Mouse (Mus musculus) MEL (cell line): ENCODE data around the gene Pard3b. TPM values are rescaled to one million over a fixed set of nuclear protein-coding genes. Genes with fewer than 3 reads are reported as not detected.

ENCODE experiments used
- DNase-seq: peaks from one replicate; pipeline ENCODE4 v3.0.0; 2011; ENCODE audit warnings: low read depth, low spot score
- H3K27ac ChIP-seq: 2 replicates; pipeline ENCODE4 v1.5.1; 2012; ENCODE audit warnings: low read depth, mild to moderate bottlenecking, control low read depth, low read length, moderate library complexity; ENCODE audit not compliant: control insufficient read depth
- H3K27me3 ChIP-seq, 2 experiments: fragments of 150-350 bp in 1 of 2; sonication (generic) in 1 of 2; 2 replicates each; pipeline ENCODE4 v1.6.1; 2012; ENCODE audit warnings: low read length in 2 of 2, mild to moderate bottlenecking in 2 of 2, improper control_type of control experiment in 1 of 2, moderate library complexity in 1 of 2; ENCODE audit not compliant: insufficient read depth in 2 of 2, control insufficient read depth in 1 of 2
- H3K36me3 ChIP-seq, 2 experiments: 2 replicates each; pipeline ENCODE4 v1.6.1; 2012 to 2014; ENCODE audit warnings: low read length in 2 of 2, improper control_type of control experiment in 1 of 2, inconsistent platforms in 1 of 2, mild to moderate bottlenecking in 1 of 2; ENCODE audit not compliant: insufficient read depth in 2 of 2, control insufficient read depth in 1 of 2
- H3K4me1 ChIP-seq, 2 experiments: fragments of 150-350 bp in 1 of 2; sonication (generic) in 1 of 2; 2 replicates each; pipeline ENCODE4 v1.6.1; 2012; ENCODE audit warnings: low read length in 2 of 2, improper control_type of control experiment in 1 of 2, mild to moderate bottlenecking in 1 of 2; ENCODE audit not compliant: insufficient read depth in 2 of 2, control insufficient read depth in 1 of 2
- H3K4me3 ChIP-seq, 2 experiments: fragments of 150-350 bp in 1 of 2; sonication (generic) in 1 of 2; 2 replicates each; pipeline ENCODE4 v1.5.1; 2012; ENCODE audit warnings: low read depth in 2 of 2, low read length in 2 of 2, mild to moderate bottlenecking in 2 of 2, moderate library complexity in 2 of 2, control low read depth in 1 of 2, improper control_type of control experiment in 1 of 2; ENCODE audit not compliant: control insufficient read depth in 1 of 2, insufficient read depth in 1 of 2
- H3K79me2 ChIP-seq: 2 replicates; pipeline ENCODE4 v1.6.1; 2012; ENCODE audit warnings: mild to moderate bottlenecking, low read length, moderate library complexity; ENCODE audit not compliant: control insufficient read depth, poor library complexity, insufficient read depth
- H3K9ac ChIP-seq: 2 replicates; pipeline ENCODE4 v1.6.1; 2012; ENCODE audit warnings: low read depth, mild to moderate bottlenecking, control low read depth, low read length, moderate library complexity; ENCODE audit not compliant: control insufficient read depth, poor library complexity, severe bottlenecking
- H3K9me3 ChIP-seq: fragments of 150-350 bp; sonication (generic); replicated peaks from 2 replicates; pipeline ENCODE4 v1.6.1; 2012; ENCODE audit warnings: mild to moderate bottlenecking, low read length, improper control_type of control experiment, moderate library complexity; ENCODE audit not compliant: insufficient read depth
- BHLHE40 ChIP-seq: IDR thresholded peaks from 2 replicates; pipeline ENCODE4 v1.6.1; 2012; ENCODE audit warnings: low read depth, mild to moderate bottlenecking, inconsistent platforms, low read length, improper control_type of control experiment, borderline replicate concordance
- CHD2 ChIP-seq: IDR thresholded peaks from 2 replicates; pipeline ENCODE4 v1.6.1; 2011; ENCODE audit warnings: low read length, improper control_type of control experiment
- CTCF ChIP-seq, 3 experiments: IDR thresholded peaks in 2 of 3; conservative IDR thresholded peaks in 1 of 3; 2 replicates each; pipeline ENCODE4 v1.5.1; 2011 to 2012; ENCODE audit warnings: low read length in 3 of 3, low read depth in 2 of 3, mild to moderate bottlenecking in 2 of 3, improper control_type of control experiment in 1 of 3, inconsistent platforms in 1 of 3, mixed read lengths in 1 of 3, moderate library complexity in 1 of 3; ENCODE audit not compliant: control insufficient read depth in 1 of 3, insufficient read depth in 1 of 3, poor library complexity in 1 of 3, severe bottlenecking in 1 of 3
- ELF1 ChIP-seq: IDR thresholded peaks from 2 replicates; pipeline ENCODE4 v1.6.1; 2014; ENCODE audit warnings: low read depth, mild to moderate bottlenecking, inconsistent platforms, low read length, improper control_type of control experiment, moderate library complexity
- EP300 ChIP-seq, 2 experiments: IDR thresholded peaks; 2 replicates each; pipeline ENCODE4 v1.6.1; 2011; ENCODE audit warnings: improper control_type of control experiment in 2 of 2, low read length in 2 of 2, low read depth in 1 of 2, mild to moderate bottlenecking in 1 of 2
- GABPA ChIP-seq: IDR thresholded peaks from 2 replicates; pipeline ENCODE4 v1.6.1; 2012; ENCODE audit warnings: low read depth, mild to moderate bottlenecking, inconsistent platforms, low read length, improper control_type of control experiment, moderate library complexity
- GATA1 ChIP-seq: IDR thresholded peaks from 2 replicates; pipeline ENCODE4 v1.6.1; 2011; ENCODE audit warnings: low read depth, low read length, improper control_type of control experiment
- MAFK ChIP-seq: IDR thresholded peaks from 2 replicates; pipeline ENCODE4 v1.6.1; 2011; ENCODE audit warnings: low read depth, mild to moderate bottlenecking, low read length, improper control_type of control experiment, borderline replicate concordance
- MAX ChIP-seq: IDR thresholded peaks from 2 replicates; pipeline ENCODE4 v1.6.1; 2011; ENCODE audit warnings: low read length, improper control_type of control experiment
- MXI1 ChIP-seq: IDR thresholded peaks from 2 replicates; pipeline ENCODE4 v1.6.1; 2011; ENCODE audit warnings: mild to moderate bottlenecking, low read depth, low read length, improper control_type of control experiment
- MYB ChIP-seq: IDR thresholded peaks from 2 replicates; pipeline ENCODE4 v1.6.1; 2011; ENCODE audit warnings: mild to moderate bottlenecking, low read depth, low read length, improper control_type of control experiment
- NRF1 ChIP-seq: IDR thresholded peaks from 2 replicates; pipeline ENCODE4 v1.6.1; 2014; ENCODE audit warnings: low read depth, mild to moderate bottlenecking, inconsistent platforms, low read length, improper control_type of control experiment, moderate library complexity; ENCODE audit not compliant: poor library complexity, insufficient read depth, severe bottlenecking
- POLR2AphosphoS2 ChIP-seq: IDR thresholded peaks from 2 replicates; pipeline ENCODE4 v1.6.1; 2011; ENCODE audit warnings: low read length, improper control_type of control experiment
- RAD21 ChIP-seq: IDR thresholded peaks from 2 replicates; pipeline ENCODE4 v1.6.1; 2011; ENCODE audit warnings: mild to moderate bottlenecking, low read depth, low read length, improper control_type of control experiment
- RCOR1 ChIP-seq: IDR thresholded peaks from 2 replicates; pipeline ENCODE4 v1.6.1; 2012; ENCODE audit warnings: low read depth, mild to moderate bottlenecking, inconsistent platforms, low read length, improper control_type of control experiment
- SMC3 ChIP-seq: IDR thresholded peaks from 2 replicates; pipeline ENCODE4 v1.6.1; 2011; ENCODE audit warnings: low read depth, low read length, improper control_type of control experiment
- TCF12 ChIP-seq: IDR thresholded peaks from 2 replicates; pipeline ENCODE4 v1.6.1; 2014; ENCODE audit warnings: low read depth, mild to moderate bottlenecking, inconsistent platforms, low read length, improper control_type of control experiment, moderate library complexity
- ZC3H11A ChIP-seq: IDR thresholded peaks from 2 replicates; pipeline ENCODE4 v1.6.1; 2012; ENCODE audit warnings: low read depth, mild to moderate bottlenecking, inconsistent platforms, low read length, improper control_type of control experiment
- ZNF384 ChIP-seq: IDR thresholded peaks from 2 replicates; pipeline ENCODE4 v1.6.1; 2012; ENCODE audit warnings: low read depth, mild to moderate bottlenecking, inconsistent platforms, low read length, improper control_type of control experiment
- polyA plus RNA-seq, 2 experiments: library from polyadenylated mRNA; stranded (reverse) in 1 of 2; unstranded in 1 of 2; fragments of >175 nt in 1 of 2; fragments of >200 nt in 1 of 2; gene quantifications; 2 replicates each; pipeline versions ENCODE4 v1.2.1 to v1.2.4; 2012; ENCODE audit warnings: low replicate concordance in 2 of 2, low read depth in 1 of 2; ENCODE audit not compliant: insufficient read length in 2 of 2, insufficient read depth in 1 of 2, missing spikeins in 1 of 2
- total RNA-seq: library from RNA; depleted of rRNA; stranded (reverse); fragments of 300-350 nt; gene quantifications from 2 replicates; pipeline ENCODE4 v1.2.3, GENCODE M21; 2012

Pard3b gene
- total and polyA plus RNA-seq, 3 experiments: not detected

GRCm38 (mm10) chr1:62055280-62055679 lies 416.7 kb downstream of the Pard3b start:
- Histone ChIP-seq H3K27ac (no peak overlapping the region), H3K4me1 (no peaks in the 10 kb centered on the region), H3K9ac (no peak overlapping the region), H3K4me3 (no peak overlapping the region), H3K9me3 (no peaks in the 10 kb centered on the region), H3K79me2 (no peaks in the 10 kb centered on the region), H3K36me3 (no peaks in the 10 kb centered on the region), H3K27me3 (no peaks in the 10 kb centered on the region)
- no peak for TF ChIP-seq TCF12
- no peak for TF ChIP-seq SMC3
- TF ChIP-seq RCOR1: no peak
- no peak for TF ChIP-seq CHD2
- no peak for TF ChIP-seq ZC3H11A
- no peak for TF ChIP-seq EP300 (IDR thresholded peaks at IDR 0.05; ENCODE audit: low read depth in 1 of 2, low read length in 2 of 2)
- no peak for TF ChIP-seq GABPA
- no peak for TF ChIP-seq ELF1
- TF ChIP-seq ZNF384: no peak
- TF ChIP-seq GATA1: no peak
- TF ChIP-seq CTCF (IDR thresholded peaks at IDR 0.05 in 2 of 3, conservative IDR thresholded peaks at IDR 0.05 in 1 of 3; ENCODE audit: control insufficient read depth in 1 of 3, insufficient read depth in 1 of 3, low read depth in 2 of 3, low read length in 3 of 3, poor library complexity in 1 of 3, severe bottlenecking in 1 of 3): no peak
- no peak for TF ChIP-seq MAX
- no peak for TF ChIP-seq NRF1
- no peak for TF ChIP-seq MXI1
- TF ChIP-seq BHLHE40: no peak
- no peak for TF ChIP-seq RAD21
- TF ChIP-seq POLR2AphosphoS2: no peak
- no peak for TF ChIP-seq MAFK
- DNase-seq: no peak

DNA sequence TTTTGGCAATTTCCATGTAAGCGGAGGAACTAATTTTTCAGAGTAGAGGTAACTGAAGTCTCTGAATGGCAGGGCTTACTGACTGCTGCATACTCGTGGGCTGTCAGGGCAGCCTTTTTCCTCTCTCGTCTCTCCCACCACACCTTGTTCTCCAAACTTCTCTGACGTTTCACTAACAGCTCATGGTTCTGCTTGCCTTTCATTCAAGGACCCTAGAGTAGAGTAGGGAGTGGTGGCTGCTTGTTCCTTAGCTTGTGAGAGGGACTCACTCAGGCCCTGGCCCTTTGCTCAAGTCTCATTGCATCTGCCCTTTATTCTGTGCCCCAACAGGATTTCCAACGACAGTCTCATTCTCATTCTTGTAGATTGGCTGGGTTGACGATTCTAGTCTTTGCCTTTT lies 432.0 kb downstream of the Pard3b start:
- no peaks in the 10 kb centered on the region for H3K27me3 ChIP-seq
- H3K4me3 ChIP-seq: no peak overlapping the region
- H3K27ac ChIP-seq: no peak overlapping the region
- no peaks in the 10 kb centered on the region for H3K9me3 ChIP-seq
- H3K79me2 ChIP-seq: no peaks in the 10 kb centered on the region
- no peak for TF ChIP-seq MYB
- no peaks in the 10 kb centered on the region for H3K4me1 ChIP-seq
- no peak for DNase-seq
- no peak overlapping the region for H3K9ac ChIP-seq
- no peaks in the 10 kb centered on the region for H3K36me3 ChIP-seq
